Mouse (Mus musculus) heart, adult 8-10 months (tissue): ENCODE data around the gene Arhgef11. TPM values are rescaled to one million over a fixed set of nuclear protein-coding genes. Genes with fewer than 3 reads are reported as not detected.
"Not testable (repeated sequence)": the region's sequence is repeated elsewhere in the genome, so short reads cannot be mapped to it uniquely, and the experiment has no call there.

Experiments used
- DNase-seq: peaks from one replicate; pipeline ENCODE4 v3.0.0; 2022; ENCODE audit warnings: low spot score
- total RNA-seq, 4 experiments: library from RNA; stranded (reverse); gene quantifications; 2 replicates each; pipeline ENCODE4 v1.2.4; 2022

Gene Arhgef11
- total RNA-seq: 10 to 100 TPM; 19.6 to 21.4 (median 20.5) TPM

GRCm38 (mm10) chr3:87616957-87617810 is at the start of gene Arhgef11:
TSS of gene Arhgef11 (plus strand) at chr3:87617559.
- DNase-seq: peak; percentile 61

GRCm38 (mm10) chr3:87568681-87569080 is 48.7 kb upstream of the Arhgef11 start:
- DNase-seq: no peak

- no peak for DNase-seq
Observed at GRCm38 (mm10) chr3:87575766-87576165, 41.6 kb upstream of the Arhgef11 start.

- DNase-seq: no peak
Observed at GRCm38 (mm10) chr3:87582259-87582658, 35.1 kb upstream of the Arhgef11 start.

- no peak for DNase-seq
Observed at GRCm38 (mm10) chr3:87593793-87594192, 23.6 kb upstream of the Arhgef11 start.

GRCm38 (mm10) chr3:87595328-87595727 is 22.0 kb upstream of the Arhgef11 start:
- not testable (repeated sequence) for DNase-seq

DNA sequence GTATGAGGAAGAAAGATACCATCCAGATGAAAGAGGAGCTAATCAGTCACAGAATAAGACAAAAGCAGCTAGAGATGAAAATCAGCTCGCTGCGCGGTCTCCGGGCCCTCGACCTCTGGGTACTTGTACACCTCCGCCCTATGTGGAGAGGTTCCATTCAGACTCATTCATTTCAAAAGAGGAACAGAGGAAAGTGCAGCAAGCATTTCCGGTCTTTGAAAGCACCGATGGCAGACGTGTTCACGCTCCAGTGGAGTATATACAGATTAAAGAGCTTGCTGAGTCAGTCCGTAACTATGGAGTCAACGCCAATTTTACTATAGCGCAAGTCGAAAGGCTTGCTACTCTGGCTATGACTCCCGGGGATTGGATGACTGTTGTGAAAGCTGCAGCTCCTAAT is 16.3 kb upstream of the Arhgef11 start:
- not testable (repeated sequence) for DNase-seq

DNA sequence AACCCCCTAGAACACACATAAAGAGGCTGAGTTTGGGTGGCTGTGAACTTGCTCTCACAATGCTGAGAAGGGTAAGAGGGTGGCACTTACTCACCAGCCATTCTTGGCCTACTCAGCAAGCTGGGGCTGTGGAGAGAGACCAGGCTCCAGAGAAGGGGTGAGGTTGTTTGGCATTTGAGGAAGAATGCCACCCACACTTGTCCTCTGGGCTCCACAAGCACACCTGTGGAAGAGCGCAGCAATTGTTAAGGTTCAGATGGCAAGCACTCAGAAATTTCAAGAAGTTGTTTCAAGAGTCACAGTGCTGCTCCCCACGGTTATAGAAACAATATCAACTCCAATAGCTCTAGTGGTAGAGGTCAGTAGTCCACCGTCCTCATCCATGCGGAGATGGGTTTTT is 1.0 kb upstream of the Arhgef11 start:
- no peak for DNase-seq

DNA sequence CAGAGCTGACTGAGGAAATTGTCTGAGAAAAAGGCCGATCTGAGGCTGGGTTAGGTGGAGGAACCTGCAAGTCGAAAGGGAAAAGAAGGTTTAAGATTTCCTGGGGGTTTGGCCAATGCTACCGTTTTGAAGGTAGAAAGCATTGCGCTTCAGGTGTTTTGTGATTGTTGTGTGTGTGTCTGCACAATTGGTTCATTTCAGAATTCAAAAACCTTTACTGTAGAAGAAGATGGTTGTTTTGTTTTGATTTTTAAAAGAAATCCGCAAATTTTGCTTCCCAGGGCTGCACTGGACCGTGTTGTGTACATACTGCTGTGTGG is 412 bp downstream of the Arhgef11 start:
- no peak for DNase-seq

DNA sequence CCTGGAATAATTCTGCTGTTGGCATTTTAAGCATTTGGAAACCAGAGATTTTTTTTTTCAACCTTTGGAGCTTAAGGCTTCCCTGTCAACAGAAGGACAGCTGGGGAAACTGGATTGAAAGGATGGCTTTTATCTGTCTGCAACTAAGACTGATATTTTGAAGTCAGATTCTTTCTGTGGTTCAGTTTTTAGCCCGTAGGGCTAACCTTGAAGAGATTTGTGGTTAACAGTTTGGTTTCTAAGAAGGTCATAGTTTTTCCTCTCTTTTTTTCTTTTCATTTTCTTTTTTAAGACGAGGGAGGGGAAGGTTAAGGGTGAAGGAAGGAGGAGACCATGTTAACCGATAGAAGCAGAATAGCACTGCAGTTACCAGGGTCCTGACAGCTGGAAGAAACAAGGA is 881 bp downstream of the Arhgef11 start:
- DNase-seq: no peak

DNA sequence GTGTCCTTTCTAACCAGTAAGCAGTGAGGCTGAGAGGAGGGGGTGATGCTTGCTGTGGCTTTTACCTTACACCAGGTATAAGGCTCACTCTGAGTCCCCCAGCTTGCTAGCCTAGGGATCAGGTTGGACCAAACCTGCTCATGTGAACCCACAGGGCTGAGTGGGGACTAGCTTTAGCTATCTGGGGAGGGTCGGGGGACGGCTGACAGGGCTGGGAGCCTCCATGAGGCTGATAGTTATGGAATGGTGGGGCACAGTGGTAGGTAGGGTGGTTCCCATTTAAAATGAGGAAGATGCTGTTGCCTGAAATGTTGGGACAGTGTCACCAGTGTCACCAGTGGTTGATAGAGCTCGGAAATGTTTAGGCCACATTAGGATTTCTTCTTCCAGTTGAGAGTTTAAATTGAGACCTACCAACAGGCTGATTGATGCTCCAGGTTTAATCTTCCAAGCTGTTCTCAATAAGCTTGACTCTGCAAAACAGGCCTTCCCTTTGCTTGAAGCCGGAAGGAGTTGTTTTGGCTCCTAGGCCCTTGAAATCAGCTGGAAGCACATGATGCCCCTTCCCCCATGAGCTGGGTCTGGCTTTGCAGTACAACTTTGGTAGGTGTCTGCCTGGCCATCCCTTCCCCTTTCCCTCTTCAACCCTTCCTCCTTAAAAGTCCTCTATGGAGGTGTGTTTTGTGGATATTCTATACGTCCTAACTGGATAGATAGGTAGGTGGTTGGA is 1.8 kb downstream of the Arhgef11 start:
- no peak for DNase-seq

GRCm38 (mm10) chr3:87620218-87620891 is 3.0 kb downstream of the Arhgef11 start:
- no peak for DNase-seq

GRCm38 (mm10) chr3:87624899-87625298 is 7.5 kb downstream of the Arhgef11 start:
- DNase-seq: no peak

- DNase-seq: no peak
Observed at GRCm38 (mm10) chr3:87630899-87631298, 13.5 kb downstream of the Arhgef11 start.

DNA sequence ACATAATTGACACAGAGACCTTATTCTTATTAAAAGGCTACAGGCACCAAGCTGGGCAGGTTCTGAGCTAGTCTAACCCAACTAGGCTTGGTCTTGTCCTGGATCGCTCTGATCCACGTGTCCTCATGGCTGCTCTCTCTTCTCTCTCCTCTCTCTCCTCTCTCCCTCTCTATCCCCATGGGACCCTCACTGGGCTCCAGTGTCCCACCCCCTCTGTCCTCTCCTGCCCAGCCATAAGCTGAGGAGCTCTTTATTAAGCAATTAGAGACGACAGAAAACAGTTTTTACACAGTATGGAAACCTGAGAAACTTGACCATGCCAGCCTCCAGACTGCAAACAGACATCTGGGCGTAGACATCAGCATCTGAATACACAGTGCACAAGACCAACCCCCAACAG is 14.0 kb downstream of the Arhgef11 start:
- DNase-seq: no peak

- no peak for DNase-seq
Observed at GRCm38 (mm10) chr3:87635514-87635913, 18.2 kb downstream of the Arhgef11 start.

DNA sequence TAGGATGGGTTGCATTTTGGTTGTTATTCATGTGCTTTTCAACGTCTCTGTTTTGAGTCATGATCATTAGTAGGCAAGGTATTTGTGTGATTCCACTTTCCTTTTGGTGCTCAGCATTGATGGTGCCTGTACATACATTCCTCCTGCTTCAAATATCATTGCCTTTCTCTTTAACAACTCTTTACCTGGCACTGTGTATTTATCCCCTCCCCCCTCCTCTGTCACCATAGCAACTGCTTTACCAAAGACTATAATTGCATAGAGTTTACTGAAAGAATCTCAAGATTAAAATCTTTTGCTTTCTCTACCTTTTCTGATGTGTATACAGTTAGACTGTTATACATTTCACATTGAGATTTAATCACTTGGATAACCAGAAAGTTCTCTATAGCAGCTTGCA is 26.1 kb downstream of the Arhgef11 start:
- DNase-seq: no peak

DNA sequence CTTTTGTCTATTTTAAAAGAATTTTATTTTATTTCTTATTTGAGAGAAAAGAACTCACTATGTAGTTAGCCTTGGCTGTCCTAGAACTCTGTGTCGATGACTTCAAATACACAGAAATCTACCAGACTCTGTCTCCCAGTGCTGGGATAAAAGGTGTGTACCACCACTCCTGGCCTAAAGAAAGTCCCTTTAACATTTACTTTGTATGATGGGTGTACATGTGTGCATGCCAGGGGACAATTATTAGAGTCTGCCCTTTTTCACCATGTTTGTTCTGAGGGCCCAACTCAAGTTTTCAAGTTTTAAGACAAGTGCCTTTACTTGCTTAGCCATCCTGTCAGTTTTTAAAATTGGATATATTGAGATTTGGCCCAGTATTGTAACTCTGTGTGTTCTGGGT is 28.8 kb downstream of the Arhgef11 start:
- no peak for DNase-seq

- DNase-seq: no peak
Observed at GRCm38 (mm10) chr3:87649063-87649462, 31.7 kb downstream of the Arhgef11 start.

GRCm38 (mm10) chr3:87658348-87658747 is 41.0 kb downstream of the Arhgef11 start:
- DNase-seq: no peak

GRCm38 (mm10) chr3:87659692-87660429 is 42.5 kb downstream of the Arhgef11 start:
- DNase-seq: no peak

DNA sequence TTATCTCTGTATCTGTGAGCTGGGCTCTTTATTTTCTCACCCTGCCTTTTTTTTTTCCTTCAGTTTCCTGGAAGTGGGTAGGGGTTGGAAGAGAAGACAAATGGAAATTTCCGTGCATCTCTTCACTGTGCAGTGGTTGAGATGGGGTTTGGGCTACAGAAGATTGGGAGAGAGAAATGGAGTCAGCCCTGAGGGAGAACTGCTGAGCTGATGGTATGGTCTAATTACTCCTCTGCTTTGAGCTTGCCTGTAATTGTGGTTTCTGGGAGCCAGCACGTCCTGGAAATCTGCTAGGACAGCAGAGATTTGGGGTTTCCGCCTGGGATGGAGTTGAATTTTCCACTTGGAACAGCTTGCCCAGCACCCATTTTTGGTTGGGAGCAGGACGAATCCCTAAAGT is 43.1 kb downstream of the Arhgef11 start:
- DNase-seq: no peak
